Mouse (Mus musculus) R1 (cell line): Measurements from ENCODE around the gene Krt83.

Experiments
- DNase-seq: peaks from one replicate; pipeline ENCODE4 v3.0.0-alpha.2; 2018; ENCODE audit warnings: low read depth, low spot score

Gene Krt83

DNA sequence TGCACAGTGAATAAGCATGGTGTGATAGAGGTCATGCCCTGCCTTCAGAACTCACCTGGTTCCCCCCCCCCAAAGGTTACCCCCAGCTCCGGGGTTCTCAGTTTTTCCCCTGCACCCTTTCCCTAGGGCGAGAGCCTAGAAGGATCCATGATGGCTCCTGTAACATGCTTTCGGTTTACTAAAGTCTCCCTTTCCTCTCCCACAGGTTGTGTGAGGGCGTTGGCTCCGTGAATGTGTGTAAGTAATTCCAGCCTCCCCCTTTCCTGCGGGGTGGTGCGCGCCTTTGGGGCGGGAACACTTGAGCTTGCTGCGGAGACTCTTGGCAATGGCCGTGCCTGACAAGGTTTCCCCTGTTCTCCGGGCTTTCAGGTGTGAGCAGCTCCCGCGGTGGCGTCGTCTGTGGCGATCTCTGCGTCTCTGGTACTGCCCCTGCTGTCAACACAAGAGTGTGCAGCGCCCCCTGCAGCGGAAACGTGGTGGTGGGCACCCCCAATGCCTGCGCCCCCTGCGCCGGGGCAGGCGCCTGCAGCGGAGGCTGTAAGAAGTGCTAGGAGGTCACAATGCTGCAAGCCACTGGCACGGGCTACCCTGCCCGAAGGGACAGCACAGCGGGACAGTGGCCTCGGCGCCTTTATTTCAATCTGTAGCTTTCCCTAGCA is 12.2 kb downstream of the Krt83 start:
- peak; percentile 44 for DNase-seq

DNA sequence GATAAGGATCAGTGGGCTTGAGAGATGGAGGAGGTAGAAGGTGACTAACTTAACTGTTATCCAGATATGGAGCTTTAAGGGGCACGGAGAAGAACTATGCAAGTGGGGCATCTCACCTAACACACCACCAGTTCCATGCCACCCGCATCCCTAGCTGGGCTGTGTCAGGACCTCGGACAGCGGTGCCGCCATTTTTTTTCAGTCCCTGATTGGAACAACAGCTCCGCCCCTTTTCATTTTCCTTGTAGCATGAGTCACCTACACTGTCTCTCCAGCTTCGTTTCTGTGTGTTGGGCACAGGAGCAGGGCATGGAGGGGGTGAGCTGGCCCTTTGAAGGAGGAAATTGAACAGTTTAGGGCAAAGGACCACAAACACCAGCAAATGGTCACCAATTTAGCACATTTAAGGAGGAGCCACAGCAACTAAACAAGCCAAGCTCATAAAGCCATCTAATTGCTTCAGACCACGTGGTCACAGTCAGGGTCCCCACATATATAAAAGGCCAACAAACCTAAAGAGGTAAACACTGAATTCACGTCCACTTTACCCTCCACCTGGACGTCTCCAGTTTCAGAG is 18.3 kb downstream of the Krt83 start, which contains the start of gene Krt86:
Gene Krt86, plus strand, starts transcription at position 527 of the 577 bp plus-strand sequence.
- peak; percentile 70 for DNase-seq

DNA sequence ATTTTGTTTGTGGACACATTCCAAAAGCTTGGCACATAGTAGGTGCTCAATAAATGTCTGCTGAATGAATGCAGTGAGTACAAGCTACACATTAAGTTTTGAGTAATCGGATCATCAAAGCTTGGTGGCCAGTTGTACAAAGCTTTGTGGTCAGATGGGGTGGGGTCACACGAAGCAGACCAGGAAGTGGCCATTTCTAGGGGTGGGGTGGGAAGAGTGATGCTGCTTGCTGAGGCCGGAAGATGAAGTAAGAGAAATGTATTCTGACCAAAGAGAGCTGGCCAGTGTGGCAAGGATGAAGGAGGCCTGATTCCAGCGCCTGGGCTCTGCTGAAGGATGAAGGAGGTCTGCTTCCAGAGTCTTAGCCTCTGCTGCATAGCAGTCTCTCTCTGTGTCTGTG is 22.2 kb downstream of the Krt83 start:
- no peak for DNase-seq

DNA sequence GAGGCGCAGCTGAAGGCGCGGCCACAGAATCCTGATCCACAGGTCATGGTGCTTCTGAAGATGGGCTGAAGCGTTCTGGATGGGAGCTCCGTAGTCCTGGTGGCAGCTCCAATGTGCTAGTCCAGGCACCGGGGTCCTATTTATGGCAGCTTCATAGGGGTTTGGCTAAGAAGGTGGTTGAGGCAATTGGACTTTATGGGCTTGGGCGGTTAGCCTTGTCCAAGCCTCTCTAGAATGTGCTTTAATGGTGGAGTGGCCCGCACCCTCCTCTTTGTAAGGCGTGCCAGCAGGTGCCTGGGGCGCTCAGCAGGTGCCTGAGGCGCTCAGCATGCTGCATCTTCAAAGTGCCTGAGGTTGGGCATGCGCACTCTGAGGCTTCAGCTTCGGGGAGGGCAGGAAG is 27.7 kb downstream of the Krt83 start, which contains the start of gene Krt81:
Gene Krt81, minus strand, starts transcription at position 101 of the 400 bp plus-strand sequence.
- no peak for DNase-seq

DNA sequence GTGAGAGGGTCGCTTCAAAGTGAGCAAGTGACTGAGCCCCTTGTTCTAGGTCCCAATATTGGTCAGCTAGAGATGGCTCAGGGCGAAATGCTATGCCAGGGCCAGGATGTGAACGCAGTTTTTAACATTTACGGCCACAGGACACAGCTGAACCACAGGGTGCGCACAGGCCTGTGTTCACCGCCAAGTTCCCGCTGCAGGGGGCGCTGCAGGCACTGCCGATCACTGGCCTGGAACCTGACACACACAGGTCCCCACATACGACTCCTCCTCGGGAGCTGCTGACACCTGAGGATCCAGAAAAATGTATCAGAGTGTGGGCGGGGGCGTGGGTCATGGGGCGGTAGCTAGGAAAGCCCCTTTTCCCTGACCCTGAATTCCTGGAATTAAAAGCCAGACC is 32.0 kb downstream of the Krt83 start:
- peak; percentile 24 for DNase-seq

DNA sequence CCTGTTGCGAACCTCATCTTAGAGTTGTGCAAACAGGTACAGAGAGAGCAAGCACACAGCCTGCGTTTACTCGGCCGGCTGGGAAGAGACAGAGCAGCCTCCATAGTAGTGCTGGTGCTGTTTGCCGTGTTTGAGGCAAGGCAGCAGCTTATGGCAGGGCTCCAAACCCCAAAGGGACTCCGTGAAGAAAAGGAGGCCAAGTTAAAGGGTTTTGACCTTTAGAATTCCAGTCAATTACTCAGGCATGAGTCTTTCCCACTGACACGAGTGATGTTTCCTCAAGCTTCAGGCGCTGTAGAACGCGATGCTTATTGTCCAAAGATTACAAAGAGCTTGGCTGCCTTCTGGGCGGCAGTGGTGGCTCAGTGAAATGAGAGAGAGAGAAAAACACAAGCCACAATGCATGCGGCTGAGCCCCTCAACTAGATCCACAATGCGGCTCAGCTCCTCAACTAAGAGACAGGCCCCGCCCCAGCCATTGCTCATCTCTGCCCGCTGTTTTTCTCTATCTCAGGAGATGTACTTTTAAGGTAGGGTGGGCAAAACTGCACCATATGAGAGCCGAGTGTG is 32.9 kb downstream of the Krt83 start:
- DNase-seq: no peak

DNA sequence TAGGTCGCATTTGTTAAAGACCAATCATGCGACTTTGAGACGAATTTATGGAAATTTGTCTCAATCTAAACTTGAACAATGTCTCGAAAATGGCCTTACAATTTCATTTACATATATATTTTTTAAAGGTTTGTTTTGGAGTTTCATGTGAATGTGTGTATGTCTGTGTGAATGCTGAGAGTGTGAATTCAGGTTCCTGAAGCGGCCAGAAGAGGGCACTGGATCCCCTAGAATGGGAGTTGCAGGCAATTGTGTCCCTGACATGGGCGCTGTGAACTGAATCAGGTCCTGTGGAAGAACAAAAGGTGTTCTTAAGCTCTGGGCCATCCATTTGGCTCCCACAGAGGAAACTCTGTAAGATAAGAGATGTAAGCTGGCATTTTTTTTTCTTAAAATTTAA is 35.4 kb downstream of the Krt83 start:
- DNase-seq: peak; percentile 32

DNA sequence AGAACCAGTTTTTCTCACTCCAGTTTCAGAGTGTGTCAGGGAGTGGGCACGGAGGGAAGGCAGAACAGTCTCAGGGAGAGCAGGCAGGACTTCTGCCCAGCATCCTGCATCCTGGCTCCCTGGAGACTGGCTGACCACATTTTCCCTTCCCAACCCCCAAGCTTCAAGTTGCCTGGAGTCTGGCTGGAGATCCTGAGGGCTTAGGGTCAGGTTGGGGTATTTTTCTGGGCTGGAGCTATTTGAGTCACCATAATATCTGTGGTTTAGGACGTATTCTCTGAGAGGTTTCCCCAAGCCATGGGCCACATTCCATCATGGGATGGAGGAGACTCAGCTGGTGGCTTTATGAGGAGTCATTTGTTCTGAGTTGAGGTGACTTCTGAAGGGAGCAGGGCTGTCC is 36.0 kb downstream of the Krt83 start:
- no peak for DNase-seq

DNA sequence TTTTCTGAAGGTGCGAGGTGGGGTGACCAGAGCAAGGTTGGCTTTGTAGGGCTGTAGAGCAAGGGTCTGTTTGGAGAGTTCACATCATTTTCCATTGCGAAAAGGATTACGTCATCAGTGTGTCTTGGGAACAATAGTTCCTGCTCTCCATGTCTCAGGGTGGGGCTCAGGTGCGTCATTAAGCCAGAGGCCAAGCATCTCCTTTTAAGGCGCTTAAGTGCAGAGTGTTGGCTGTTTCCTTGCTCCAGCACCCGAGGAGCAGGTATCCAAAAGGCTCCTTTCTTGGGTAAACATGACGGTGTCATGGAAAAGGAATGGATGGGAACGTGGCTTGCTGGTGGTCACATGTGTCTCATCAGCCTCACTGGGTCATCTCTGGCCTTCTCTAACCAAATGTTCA is 36.5 kb downstream of the Krt83 start:
- no peak for DNase-seq

DNA sequence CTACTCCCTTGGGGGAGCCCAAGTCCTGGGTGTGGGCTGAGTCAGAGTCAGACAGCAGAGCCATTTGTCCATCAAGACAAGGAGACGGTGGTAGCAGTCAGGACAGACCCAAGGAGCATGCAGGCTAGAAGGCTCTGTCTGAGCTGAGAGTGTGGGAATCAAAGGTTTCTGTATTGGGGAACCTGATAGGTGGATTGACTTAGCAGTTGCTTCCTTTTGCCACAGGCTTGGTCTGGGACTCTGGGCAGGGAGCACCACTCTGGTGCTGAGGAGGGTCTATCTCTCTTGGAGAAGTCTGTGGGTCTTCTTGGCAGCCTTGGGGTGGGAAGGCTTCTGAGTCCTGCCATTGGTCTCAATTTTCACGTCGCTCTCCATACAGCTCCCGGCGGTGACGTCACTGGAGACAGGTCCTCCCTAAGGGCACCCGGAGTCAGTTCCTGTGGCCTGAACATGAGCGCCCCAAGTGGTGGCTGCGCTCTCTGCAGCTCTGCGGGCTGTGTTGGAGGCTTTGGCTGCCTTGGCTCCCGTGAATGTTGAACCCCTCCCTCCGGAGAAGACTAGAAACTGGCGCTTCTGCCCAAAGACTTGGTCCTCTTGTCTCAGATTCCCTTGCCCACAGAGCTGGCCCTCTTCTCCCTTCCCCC is 38.1 kb downstream of the Krt83 start:
- peak; percentile 84 for DNase-seq

DNA sequence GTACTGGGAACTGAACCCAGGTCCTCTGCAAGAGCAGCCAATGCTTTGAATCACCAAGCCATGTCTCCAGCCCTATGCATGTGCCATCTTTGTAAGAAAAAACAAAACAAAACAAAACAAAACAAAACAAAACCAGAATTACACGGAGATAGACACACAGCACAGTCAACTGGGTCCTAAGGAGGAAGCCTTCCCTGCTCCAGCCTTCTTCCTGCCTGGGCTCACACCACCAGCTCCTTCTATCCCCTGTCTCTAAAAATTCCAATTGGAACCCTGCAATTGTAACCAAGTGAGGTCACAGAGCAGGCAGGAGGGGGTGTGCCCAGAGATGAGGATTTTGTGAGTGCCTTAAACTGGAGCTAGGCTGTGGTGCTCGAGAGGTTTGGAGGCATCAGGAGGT is 43.9 kb downstream of the Krt83 start, which contains the start of gene Krt88:
Gene Krt88, plus strand, starts transcription at position 301 of the 400 bp plus-strand sequence.
- no peak for DNase-seq

DNA sequence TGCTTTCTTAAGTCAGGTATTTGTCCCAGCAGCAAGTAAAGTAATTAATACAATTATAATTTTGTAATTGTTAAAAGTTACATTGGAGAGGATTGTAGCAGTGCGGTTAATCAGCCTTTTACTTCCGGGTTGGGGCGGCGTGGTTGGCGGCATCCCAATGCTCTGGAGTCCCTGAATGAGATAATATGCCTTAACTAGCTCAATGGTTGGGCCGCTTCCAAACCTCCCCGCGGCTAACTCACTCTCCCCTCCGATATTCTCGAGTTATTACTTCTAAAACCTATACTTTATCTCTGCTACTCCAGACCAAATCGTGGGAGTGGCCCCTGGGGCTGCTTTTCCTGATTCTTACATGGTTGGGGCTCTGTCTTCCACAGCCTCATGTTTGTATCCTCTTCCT is 44.7 kb downstream of the Krt83 start:
- DNase-seq: no peak

DNA sequence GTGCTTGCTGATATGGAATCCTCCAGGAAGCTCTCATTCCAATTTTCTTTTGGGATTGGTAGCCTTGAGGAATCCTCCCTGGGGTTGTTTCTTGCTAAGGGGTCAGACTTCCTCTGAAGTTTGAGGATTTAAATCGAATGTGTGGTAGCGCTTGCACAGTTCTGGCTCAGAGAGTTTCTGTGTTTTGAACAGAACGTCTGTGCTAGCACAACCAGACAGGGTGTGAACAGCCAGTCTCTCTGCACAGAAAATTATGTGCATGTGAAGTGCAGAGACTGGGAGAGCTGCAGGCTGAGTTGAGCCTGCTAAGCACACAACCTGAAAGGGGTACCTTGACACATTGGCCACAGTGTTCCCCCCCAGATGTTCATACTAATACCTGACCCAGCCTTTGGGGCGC is 50.5 kb downstream of the Krt83 start:
- DNase-seq: no peak

DNA sequence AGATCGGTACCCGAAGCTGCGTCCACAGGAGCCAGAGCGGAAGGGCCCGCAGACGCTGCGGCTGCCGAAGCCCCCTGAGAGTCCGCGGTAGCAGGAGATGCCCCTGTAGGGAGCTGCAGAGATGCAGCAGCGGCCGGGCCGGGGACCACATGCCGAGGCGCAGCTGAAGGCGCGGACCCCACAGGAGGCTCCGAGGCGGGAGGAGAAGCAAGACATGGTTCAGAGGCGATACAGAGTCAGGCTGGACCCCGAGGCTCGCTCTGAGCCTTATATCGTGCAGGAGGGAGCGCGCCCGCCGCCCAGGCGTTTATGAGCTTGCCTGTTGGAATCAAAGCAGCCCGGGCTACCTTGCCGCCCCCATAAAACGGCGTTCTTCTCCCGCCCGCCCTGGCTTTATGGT is 52.8 kb downstream of the Krt83 start, which contains the start of gene Krt87:
Gene Krt87, minus strand, starts transcription at position 250 of the 400 bp plus-strand sequence.
- no peak for DNase-seq

DNA sequence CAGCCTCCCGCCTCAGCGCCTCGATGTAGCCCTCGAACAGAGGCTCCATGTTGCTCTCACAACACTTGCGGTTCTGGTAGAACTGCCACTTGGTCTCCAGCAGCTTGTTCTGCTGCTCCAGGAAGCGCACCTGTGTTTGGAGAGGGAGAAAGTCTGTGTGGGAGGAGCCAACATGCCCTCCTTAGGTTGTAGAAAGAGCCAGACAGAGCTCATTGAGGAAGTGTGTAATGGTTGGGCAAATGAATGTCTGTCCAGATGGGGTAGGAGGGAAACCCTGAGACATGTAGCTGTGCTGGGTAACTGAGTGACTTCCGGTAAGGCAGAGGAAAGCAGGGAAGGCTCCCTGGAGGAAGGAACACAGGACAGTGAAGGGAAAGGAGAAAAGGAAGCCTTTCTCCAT is 54.7 kb downstream of the Krt83 start:
- DNase-seq: no peak
